Mouse (Mus musculus) liver, postnatal 0 days (tissue): ENCODE data around the gene Capns1. TPM values are rescaled to one million over a fixed set of nuclear protein-coding genes. Genes with fewer than 3 reads are reported as not detected.

Experiments
- ATAC-seq: fragments of 200-750 bp; cut with Nextera tagmentation; 2 replicates; pipeline ENCODE4 v1.8.0; 2017; ENCODE audit warnings: mild to moderate bottlenecking, moderate library complexity
- DNase-seq: peaks from one replicate; pipeline ENCODE4 v3.0.0-alpha.2; 2016
- H3K27ac ChIP-seq: fragments of 300-500 bp; sonication (generic); 2 replicates; pipeline ENCODE4 v1.5.1; 2014; ENCODE audit warnings: antibody characterized with exemption, moderate library complexity, mild to moderate bottlenecking, low read depth
- H3K27me3 ChIP-seq: fragments of 300-500 bp; sonication (generic); 2 replicates; pipeline ENCODE4 v1.6.1; 2014; ENCODE audit warnings: low read length, control low read depth, mixed read lengths; ENCODE audit not compliant: insufficient read depth
- H3K36me3 ChIP-seq: fragments of 300-500 bp; sonication (generic); replicated peaks from 2 replicates; pipeline ENCODE4 v1.6.1; 2014; ENCODE audit warnings: mild to moderate bottlenecking, control low read depth, low read length, moderate library complexity, mixed read lengths; ENCODE audit not compliant: insufficient read depth
- H3K4me1 ChIP-seq: fragments of 300-500 bp; sonication (generic); 2 replicates; pipeline ENCODE4 v1.6.1; 2014; ENCODE audit warnings: antibody characterized with exemption, mild to moderate bottlenecking, control low read depth; ENCODE audit not compliant: insufficient read depth
- H3K4me2 ChIP-seq: fragments of 300-500 bp; sonication (generic); 2 replicates; pipeline ENCODE4 v1.6.1; 2014; ENCODE audit warnings: low read depth, mild to moderate bottlenecking, low read length, moderate library complexity, mixed read lengths
- H3K4me3 ChIP-seq: fragments of 300-500 bp; sonication (generic); 2 replicates; pipeline ENCODE4 v1.5.1; 2014; ENCODE audit warnings: low read depth, low read length
- H3K9ac ChIP-seq: fragments of 300-500 bp; sonication (generic); replicated peaks from 2 replicates; pipeline ENCODE4 v1.6.1; 2014; ENCODE audit warnings: mild to moderate bottlenecking, moderate library complexity
- H3K9me3 ChIP-seq: fragments of 300-500 bp; sonication (generic); 2 replicates; pipeline ENCODE4 v1.6.1; 2016; ENCODE audit warnings: mild to moderate bottlenecking, control low read depth, low read length, mixed read lengths
- CTCF ChIP-seq: sonication (generic); IDR thresholded peaks from 2 replicates; pipeline ENCODE4 v1.5.1; 2016; ENCODE audit warnings: antibody characterized with exemption, low read depth
- EP300 ChIP-seq: IDR thresholded peaks from 2 replicates; pipeline ENCODE4 v1.6.1; 2016; ENCODE audit warnings: antibody characterized with exemption, low read depth, mild to moderate bottlenecking
- WGBS: fragments of 180-500 bp; shearing (Covaris S2); extraction: QIAGEN DNeasy Blood & Tissue Kit; methylation state at CpG from one replicate; pipeline ENCODE4 v1.1.7; 2014; ENCODE audit not compliant: insufficient replicate concordance; 5-methylcytosine and 5-hydroxymethylcytosine counted together
- polyA plus RNA-seq: library from polyadenylated mRNA; unstranded; fragments of >200 nt; fragmentation: Nextera tagmentation; extraction: Ambion mirVana; gene quantifications from 2 replicates; pipeline ENCODE4 v1.2.1, GENCODE M21; 2015

The Capns1 gene
- polyA plus RNA-seq, 1 experiment from 2014 or later, result 30.2 TPM

- Histone ChIP-seq H3K9me3 (no peaks in the 10 kb centered on the region), H3K4me2 (peak overlapping the region; percentile 83), H3K36me3 (no peaks in the 10 kb centered on the region), H3K27me3 (no peaks in the 10 kb centered on the region), H3K4me1 (peaks cover 16% of the 10 kb centered on the region; the same call in 1 of the 2 replicates), H3K9ac (peak overlapping the region; percentile 58), H3K4me3 (peak overlapping the region; percentile 44), H3K27ac (peak overlapping the region; percentile 77)
- 9% methylated on average over 11 of the region's 11 CpGs for WGBS
- ATAC-seq, result peak; percentile 85
- TF ChIP-seq EP300 (peak; percentile 54; the same call in 1 of the 2 replicates), CTCF (no peak)
- DNase-seq, result peak; percentile 38
Measured at GRCm38 (mm10) chr7:30220008-30220356, 21.4 kb upstream of the Capns1 start.

GRCm38 (mm10) chr7:30219293-30220007, 20.8 kb upstream of the Capns1 start:
- 3% methylated on average over 16 of the region's 16 CpGs for WGBS
- TF ChIP-seq CTCF (no peak), EP300 (no peak)

GRCm38 (mm10) chr7:30217277-30217676, 18.7 kb upstream of the Capns1 start:
- no peak overlapping the region for H3K27ac ChIP-seq
- no peak overlapping the region for H3K4me2 ChIP-seq
- H3K4me3 ChIP-seq, result no peak overlapping the region
- H3K9me3 ChIP-seq, result no peaks in the 10 kb centered on the region
- WGBS, result 73% methylated on average over 2 of the region's 2 CpGs
- H3K36me3 ChIP-seq, result no peaks in the 10 kb centered on the region
- no peak for TF ChIP-seq EP300
- TF ChIP-seq CTCF, result no peak
- no peak for ATAC-seq
- H3K4me1 ChIP-seq, result peaks cover 16% of the 10 kb centered on the region; the same call in 1 of the 2 replicates
- H3K9ac ChIP-seq, result no peak overlapping the region
- no peak for DNase-seq
- H3K27me3 ChIP-seq, result no peaks in the 10 kb centered on the region

More at GRCm38 (mm10) chr7:30219293-30220007, 20.8 kb upstream of the Capns1 start:
- Histone ChIP-seq H3K36me3 (no peaks in the 10 kb centered on the region), H3K4me1 (peaks cover 16% of the 10 kb centered on the region; the same call in 1 of the 2 replicates), H3K9me3 (no peaks in the 10 kb centered on the region), H3K9ac (peak overlapping the region; percentile 58), H3K4me2 (peak overlapping the region; percentile 83), H3K27ac (peak overlapping the region; percentile 77), H3K4me3 (peak overlapping the region; percentile 44), H3K27me3 (no peaks in the 10 kb centered on the region)
- ATAC-seq (peak; percentile 79), DNase-seq (peak; percentile 68)

- Histone ChIP-seq H3K36me3 (no peaks in the 10 kb centered on the region), H3K27me3 (no peaks in the 10 kb centered on the region), H3K4me1 (peaks cover 13% of the 10 kb centered on the region; the same call in 1 of the 2 replicates), H3K9ac (no peak overlapping the region), H3K4me3 (no peak overlapping the region), H3K27ac (no peak overlapping the region), H3K4me2 (peak overlapping the region; percentile 52), H3K9me3 (no peaks in the 10 kb centered on the region)
- under 1% methylated on average over 16 of the region's 16 CpGs for WGBS
- DNase-seq (peak; percentile 91), ATAC-seq (peak; percentile 57)
- TF ChIP-seq CTCF, result peak; percentile 97
- no peak for TF ChIP-seq EP300
Measured at GRCm38 (mm10) chr7:30216723-30217151, 18.1 kb upstream of the Capns1 start.

GRCm38 (mm10) chr7:30215875-30216274, 17.3 kb upstream of the Capns1 start:
- DNase-seq (no peak), ATAC-seq (no peak)
- no peak for TF ChIP-seq CTCF
- no peak for TF ChIP-seq EP300

GRCm38 (mm10) chr7:30213881-30214280, 15.3 kb upstream of the Capns1 start:
- Histone ChIP-seq H3K27ac (no peak overlapping the region), H3K4me1 (0 out of 2 replicates have a peak, but pooled peaks cover under 1% of the 10 kb centered on the region), H3K9me3 (no peaks in the 10 kb centered on the region), H3K4me3 (no peak overlapping the region), H3K4me2 (no peak overlapping the region), H3K36me3 (no peaks in the 10 kb centered on the region), H3K9ac (no peak overlapping the region), H3K27me3 (no peaks in the 10 kb centered on the region)
- WGBS, result 80% methylated on average over 3 of the region's 3 CpGs
- ATAC-seq, result no peak
- no peak for TF ChIP-seq CTCF
- no peak for DNase-seq

More at GRCm38 (mm10) chr7:30215875-30216274, 17.3 kb upstream of the Capns1 start:
- H3K4me2 ChIP-seq, result no peak overlapping the region
- H3K27ac ChIP-seq, result no peak overlapping the region
- H3K4me1 ChIP-seq, result peaks cover 13% of the 10 kb centered on the region; the same call in 1 of the 2 replicates
- 83% methylated on average over 3 of the region's 3 CpGs for WGBS
- no peak overlapping the region for H3K9ac ChIP-seq
- no peaks in the 10 kb centered on the region for H3K36me3 ChIP-seq
- H3K4me3 ChIP-seq, result no peak overlapping the region
- H3K27me3 ChIP-seq, result no peaks in the 10 kb centered on the region
- no peaks in the 10 kb centered on the region for H3K9me3 ChIP-seq
